Mouse (Mus musculus) kidney, embryonic 14.5 days (tissue): ENCODE measurements around the gene Uchl5. TPM values are rescaled to one million over a fixed set of nuclear protein-coding genes. Genes with fewer than 3 reads are reported as not detected.

ENCODE experiments used
- ATAC-seq: fragments of 200-750 bp; cut with Nextera tagmentation; 2 replicates; pipeline ENCODE4 v1.8.0; 2017; ENCODE audit warnings: moderate number of reproducible peaks, mild to moderate bottlenecking, moderate TSS enrichment, moderate library complexity; ENCODE audit not compliant: low FRiP score, low TSS enrichment
- H3K27ac ChIP-seq: fragments of 300-500 bp; sonication (generic); 2 replicates; pipeline ENCODE4 v1.5.1; 2014; ENCODE audit warnings: low read depth, mild to moderate bottlenecking, low read length, moderate library complexity, mixed read lengths
- H3K27me3 ChIP-seq: fragments of 300-500 bp; sonication (generic); 2 replicates; pipeline ENCODE4 v1.6.1; 2014; ENCODE audit warnings: mild to moderate bottlenecking, low read length; ENCODE audit not compliant: control insufficient read depth, insufficient read depth
- H3K36me3 ChIP-seq: fragments of 300-500 bp; sonication (generic); 2 replicates; pipeline ENCODE4 v1.6.1; 2014; ENCODE audit warnings: low read length, mixed read lengths; ENCODE audit not compliant: control insufficient read depth, insufficient read depth
- H3K4me1 ChIP-seq: fragments of 300-500 bp; sonication (generic); 2 replicates; pipeline ENCODE4 v1.6.1; 2014; ENCODE audit warnings: low read length, mixed read lengths; ENCODE audit not compliant: control insufficient read depth, insufficient read depth
- H3K4me2 ChIP-seq: fragments of 300-500 bp; sonication (generic); replicated peaks from 2 replicates; pipeline ENCODE4 v1.6.1; 2014; ENCODE audit warnings: low read depth, mild to moderate bottlenecking, low read length
- H3K4me3 ChIP-seq: fragments of 300-500 bp; sonication (generic); 2 replicates; pipeline ENCODE4 v1.5.1; 2014; ENCODE audit warnings: mild to moderate bottlenecking, low read length
- H3K9ac ChIP-seq: fragments of 300-500 bp; sonication (generic); 2 replicates; pipeline ENCODE4 v1.6.1; 2014; ENCODE audit warnings: low read depth, mild to moderate bottlenecking, low read length, moderate library complexity
- H3K9me3 ChIP-seq: fragments of 300-500 bp; sonication (generic); 2 replicates; pipeline ENCODE4 v1.6.1; 2016; ENCODE audit warnings: low read length; ENCODE audit not compliant: control insufficient read depth
- WGBS: fragments of 180-500 bp; shearing (Covaris S2); extraction: QIAGEN DNeasy Blood & Tissue Kit; methylation state at CpG from one replicate; pipeline ENCODE4 v1.1.7; 2014; 5-methylcytosine and 5-hydroxymethylcytosine counted together
- polyA plus RNA-seq: library from polyadenylated mRNA; unstranded; fragments of >200 nt; fragmentation: Nextera tagmentation; extraction: Ambion mirVana; gene quantifications from 2 replicates; pipeline ENCODE4 v1.2.1, GENCODE M21; 2014

The Uchl5 gene
- polyA plus RNA-seq, 1 experiment from 2014 or later = 87.0 TPM

DNA sequence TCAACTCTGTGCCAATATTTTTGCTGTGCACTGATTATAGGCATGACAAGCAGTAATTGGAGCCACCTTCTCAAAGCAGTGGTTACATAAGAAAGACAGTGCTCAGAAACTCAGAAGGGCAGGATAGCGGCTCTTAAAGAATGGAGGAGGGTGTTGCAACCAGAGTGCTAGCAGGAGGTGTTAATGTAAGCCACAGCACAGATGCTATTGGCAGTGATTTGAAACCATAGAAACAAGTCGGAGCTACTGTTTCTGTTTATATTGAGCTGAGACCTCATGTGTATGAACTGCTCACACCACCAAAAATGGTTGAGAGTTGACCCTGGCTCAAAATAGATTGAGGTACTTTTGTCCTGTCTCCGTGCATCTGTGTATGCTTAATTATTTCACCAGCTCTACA is 53.6 kb downstream of the Uchl5 start:
- Histone ChIP-seq H3K36me3 (no peaks in the 10 kb centered on the region), H3K27ac (no peak overlapping the region), H3K4me3 (no peak overlapping the region), H3K4me2 (no peak overlapping the region), H3K9ac (no peak overlapping the region), H3K9me3 (no peaks in the 10 kb centered on the region), H3K27me3 (no peaks in the 10 kb centered on the region), H3K4me1 (no peaks in the 10 kb centered on the region)
- WGBS = 80% methylated on average over 3 of the region's 3 CpGs
- ATAC-seq = no peak

DNA sequence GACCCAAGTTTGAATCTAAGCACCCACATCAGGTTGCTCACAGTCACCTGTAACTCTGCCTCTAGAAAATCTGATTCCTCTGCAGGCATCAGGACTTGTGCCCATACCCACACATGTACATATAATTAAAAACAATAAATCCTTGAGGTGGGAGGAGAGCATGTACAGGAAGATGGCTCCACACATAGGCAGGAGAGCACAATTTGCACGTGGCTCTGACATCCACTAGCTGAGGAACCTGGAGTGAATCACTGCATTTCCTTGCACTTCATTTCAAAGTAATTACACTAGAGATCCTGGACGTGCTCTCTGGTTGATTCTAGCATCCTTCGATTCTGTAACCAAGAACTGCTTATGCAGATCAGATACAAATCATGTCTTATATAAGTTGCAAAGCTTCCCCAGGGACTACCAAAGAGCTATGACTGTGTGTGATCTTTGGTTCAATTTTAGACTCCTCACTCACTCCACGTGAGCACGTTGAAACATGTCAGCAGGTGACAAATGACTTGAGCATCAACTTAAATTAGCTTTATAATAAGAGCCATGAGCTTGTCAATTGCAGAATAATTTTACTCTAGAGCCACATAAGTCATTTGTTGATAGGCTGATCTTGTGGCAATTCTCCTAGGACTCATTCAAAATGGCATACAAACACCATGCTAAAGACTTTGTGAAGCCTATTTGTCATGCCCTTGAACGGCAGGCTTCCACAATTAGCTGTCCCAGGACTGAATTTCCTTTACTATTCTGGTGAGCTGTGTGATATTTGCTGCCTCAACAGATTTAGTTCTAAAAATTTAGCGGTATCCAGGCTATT is 59.5 kb downstream of the Uchl5 start:
- Histone ChIP-seq H3K4me3 (no peak overlapping the region), H3K4me1 (no peaks in the 10 kb centered on the region), H3K9me3 (no peaks in the 10 kb centered on the region), H3K27me3 (no peaks in the 10 kb centered on the region), H3K36me3 (no peaks in the 10 kb centered on the region), H3K4me2 (no peak overlapping the region), H3K9ac (no peak overlapping the region), H3K27ac (no peak overlapping the region)
- WGBS = 53% methylated on average over 7 of the region's 7 CpGs
- no peak for ATAC-seq

DNA sequence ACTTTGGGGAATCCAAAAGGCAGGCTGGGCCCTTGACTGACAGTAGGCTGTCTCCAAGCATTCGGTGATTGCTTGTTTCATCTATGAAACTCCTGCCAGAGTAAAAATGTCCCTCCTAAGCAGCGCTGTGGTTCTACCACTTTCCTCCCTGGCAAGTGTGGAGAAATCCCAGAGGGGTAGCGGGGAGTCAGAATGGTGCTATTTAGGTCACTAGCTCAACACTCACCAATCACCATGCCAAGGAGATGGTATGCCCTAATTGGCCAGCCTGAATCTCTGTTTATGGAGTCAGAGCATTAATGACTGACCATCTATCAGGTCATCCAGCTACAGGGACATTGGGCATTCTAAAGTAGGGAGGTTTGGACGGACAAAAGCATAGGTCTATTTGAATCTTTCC is 60.6 kb downstream of the Uchl5 start:
- H3K4me1 ChIP-seq = no peaks in the 10 kb centered on the region
- no peak overlapping the region for H3K4me2 ChIP-seq
- H3K4me3 ChIP-seq = no peak overlapping the region
- H3K36me3 ChIP-seq = no peaks in the 10 kb centered on the region
- H3K27me3 ChIP-seq = no peaks in the 10 kb centered on the region
- no peak for ATAC-seq
- no peak overlapping the region for H3K9ac ChIP-seq
- no peaks in the 10 kb centered on the region for H3K9me3 ChIP-seq
- 85% methylated on average over 4 of the region's 4 CpGs for WGBS
- no peak overlapping the region for H3K27ac ChIP-seq

DNA sequence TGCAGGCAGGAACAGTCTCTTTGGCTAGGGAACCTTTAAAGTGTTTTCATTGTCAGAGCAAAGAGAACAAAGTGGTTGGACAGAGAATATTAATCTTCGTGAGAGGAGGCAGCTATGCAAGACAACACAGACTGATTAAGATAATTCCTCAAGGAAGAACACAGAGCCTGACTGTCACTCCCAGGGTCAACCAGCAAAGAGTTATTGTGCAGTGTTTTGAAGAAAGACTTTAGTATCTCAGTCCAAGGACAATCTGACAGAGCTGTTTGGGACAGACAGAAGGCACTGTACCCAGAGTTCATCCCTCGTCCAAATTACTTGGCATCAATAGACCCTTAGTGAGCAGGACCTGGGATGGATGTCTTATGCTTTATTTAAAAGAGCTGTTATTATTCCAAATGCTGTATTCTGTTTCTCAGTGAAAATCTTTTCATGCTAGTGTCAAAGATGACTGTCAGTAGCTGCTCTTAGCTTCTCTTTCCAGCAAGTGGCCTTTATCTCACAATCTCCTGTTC is 61.9 kb downstream of the Uchl5 start:
- Histone ChIP-seq H3K9me3 (no peaks in the 10 kb centered on the region), H3K4me3 (no peak overlapping the region), H3K9ac (no peak overlapping the region), H3K27me3 (no peaks in the 10 kb centered on the region), H3K4me1 (no peaks in the 10 kb centered on the region), H3K36me3 (no peaks in the 10 kb centered on the region), H3K4me2 (no peak overlapping the region), H3K27ac (no peak overlapping the region)
- no peak for ATAC-seq
- WGBS = 62% methylated on average over 2 of the region's 2 CpGs

DNA sequence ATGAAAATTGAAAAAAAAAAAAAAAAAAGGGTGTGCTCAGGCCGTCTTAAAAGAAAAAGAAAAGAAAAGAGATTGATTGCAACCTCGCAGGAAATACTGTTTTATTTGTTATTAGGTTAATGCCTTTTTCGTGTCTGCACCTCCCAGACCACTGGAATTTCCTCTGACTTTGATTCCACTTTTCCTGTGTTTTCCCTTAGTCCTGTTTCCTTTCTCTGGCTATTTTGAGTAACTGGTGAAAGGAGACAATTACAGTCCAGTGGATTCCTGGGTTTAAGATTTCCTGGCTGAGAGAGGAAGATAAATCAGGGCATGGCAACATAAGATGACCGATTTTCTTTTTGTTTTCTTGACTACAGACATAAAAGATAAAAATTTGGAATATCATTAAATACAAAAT is 75.3 kb downstream of the Uchl5 start:
- H3K9ac ChIP-seq = no peak overlapping the region
- WGBS = 46% methylated on average over 4 of the region's 4 CpGs
- no peaks in the 10 kb centered on the region for H3K9me3 ChIP-seq
- no peak overlapping the region for H3K4me2 ChIP-seq
- H3K27ac ChIP-seq = no peak overlapping the region
- H3K27me3 ChIP-seq = no peaks in the 10 kb centered on the region
- no peak for ATAC-seq
- no peaks in the 10 kb centered on the region for H3K36me3 ChIP-seq
- H3K4me3 ChIP-seq = no peak overlapping the region
- no peaks in the 10 kb centered on the region for H3K4me1 ChIP-seq

DNA sequence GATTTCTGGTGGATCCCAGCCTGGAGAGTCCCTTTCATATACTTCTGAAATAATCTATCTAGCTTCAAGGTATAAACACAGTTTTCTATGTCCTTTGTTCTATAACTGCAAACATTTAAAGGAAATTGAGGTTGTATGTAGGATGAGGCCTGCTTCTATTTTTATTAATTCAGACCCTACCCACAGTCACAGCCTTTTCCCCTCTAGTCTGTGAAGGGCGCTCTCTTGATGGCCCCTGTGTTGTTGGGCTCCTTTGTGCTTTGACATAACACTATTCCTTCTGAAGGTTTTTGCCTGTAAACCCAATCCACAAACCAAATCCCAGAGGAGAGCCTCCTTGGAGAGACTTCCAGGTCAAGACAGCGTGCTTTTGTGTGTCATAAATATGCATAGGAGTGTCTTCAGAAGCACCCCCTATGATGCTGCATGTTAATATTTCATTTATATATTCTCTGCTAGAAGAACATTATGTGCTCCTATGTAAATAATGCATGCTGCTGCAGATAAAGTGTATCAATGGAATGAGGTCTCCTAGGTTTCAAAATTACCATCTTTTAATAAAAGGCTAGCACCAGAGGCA is 75.8 kb downstream of the Uchl5 start:
- Histone ChIP-seq H3K9me3 (no peaks in the 10 kb centered on the region), H3K27me3 (no peaks in the 10 kb centered on the region), H3K9ac (no peak overlapping the region), H3K27ac (no peak overlapping the region; the same call in 1 of the 2 replicates), H3K4me1 (no peaks in the 10 kb centered on the region), H3K4me2 (no peak overlapping the region), H3K36me3 (no peaks in the 10 kb centered on the region), H3K4me3 (no peak overlapping the region)
- ATAC-seq = no peak
- 75% methylated on average over 2 of the region's 2 CpGs for WGBS

DNA sequence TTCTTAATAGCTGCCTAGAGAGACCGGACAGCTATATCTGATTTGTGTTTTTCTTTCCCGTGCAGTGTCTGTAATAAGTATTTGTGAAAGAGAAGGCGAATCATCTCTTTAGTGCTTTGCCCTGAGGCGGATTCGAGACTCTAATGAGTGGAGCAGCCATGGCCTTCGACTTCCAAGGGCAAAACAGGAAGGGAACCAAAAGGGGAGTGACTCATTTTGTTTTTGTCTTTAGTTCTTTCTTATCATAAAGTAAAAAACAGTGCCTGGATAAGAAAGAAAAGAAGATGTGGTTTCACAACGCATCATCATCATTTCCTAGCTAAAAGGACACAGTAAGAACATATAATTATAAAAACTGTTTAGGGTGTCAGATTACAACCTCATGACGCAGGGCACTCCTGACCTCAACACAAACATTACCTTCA is 76.6 kb downstream of the Uchl5 start:
- Histone ChIP-seq H3K4me1 (no peaks in the 10 kb centered on the region), H3K27me3 (no peaks in the 10 kb centered on the region), H3K4me3 (no peak overlapping the region), H3K27ac (no peak overlapping the region), H3K9ac (no peak overlapping the region), H3K9me3 (no peaks in the 10 kb centered on the region), H3K36me3 (no peaks in the 10 kb centered on the region), H3K4me2 (no peak overlapping the region)
- ATAC-seq = no peak
- WGBS = 55% methylated on average over 8 of the region's 8 CpGs

DNA sequence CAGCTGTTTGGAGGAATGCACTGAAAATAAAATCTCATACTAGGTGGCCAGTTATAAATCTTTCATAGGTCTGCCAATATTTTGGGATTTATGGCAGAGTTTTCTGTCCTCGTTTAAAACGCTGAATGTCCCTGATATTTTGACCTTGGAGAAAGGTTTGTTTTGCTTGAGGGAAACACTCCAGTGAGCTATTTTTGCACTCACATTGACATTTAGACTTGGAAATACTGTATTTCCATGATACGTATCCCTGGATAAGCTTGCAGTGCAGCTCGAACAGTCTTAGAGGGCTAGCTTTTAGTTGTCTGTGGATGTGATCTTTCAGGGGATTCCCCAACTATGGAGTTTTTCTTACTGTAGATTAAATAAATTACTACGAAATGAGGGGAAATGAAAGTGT is 78.6 kb downstream of the Uchl5 start:
- H3K4me1 ChIP-seq = no peaks in the 10 kb centered on the region
- H3K27me3 ChIP-seq = no peaks in the 10 kb centered on the region
- H3K9me3 ChIP-seq = no peaks in the 10 kb centered on the region
- no peak for ATAC-seq
- 66% methylated on average over 5 of the region's 5 CpGs for WGBS
- H3K4me3 ChIP-seq = no peak overlapping the region
- H3K4me2 ChIP-seq = no peak overlapping the region
- H3K9ac ChIP-seq = no peak overlapping the region
- H3K27ac ChIP-seq = no peak overlapping the region
- H3K36me3 ChIP-seq = no peaks in the 10 kb centered on the region
